Mouse (Mus musculus): Measurements from ENCODE around the gene Rcan2. TPM values are rescaled to one million over a fixed set of nuclear protein-coding genes. Genes with fewer than 3 reads are reported as not detected.
A peak's percentile ranks its signal among the peaks of the same experiment; 100 is the strongest.

The Rcan2 gene
- total and polyA plus RNA-seq, 2 experiments from 2014 or later, result 50.0 to 69.8 TPM

- peak; percentile 99 for ATAC-seq
- 0 out of 2 replicates have a peak, but pooled peaks have one; percentile 8 for TF ChIP-seq CTCF (IDR thresholded peaks at IDR 0.05; ENCODE audit: low read depth)
- Histone ChIP-seq H3K27me3 (ENCODE audit: insufficient read depth, low read length) (no peaks in the 10 kb centered on the region), H3K4me1 (ENCODE audit: insufficient read depth) (peaks cover 4% of the 10 kb centered on the region), H3K36me3 (ENCODE audit: insufficient read depth) (peaks cover 24% of the 10 kb centered on the region), H3K9me3 (ENCODE audit: low read length) (no peaks in the 10 kb centered on the region), H3K27ac (ENCODE audit: low read depth, low read length) (peak within 1 kb of the TSS; percentile 94), H3K9ac (peak within 1 kb of the TSS; percentile 76), H3K4me2 (ENCODE audit: low read depth) (peak within 1 kb of the TSS; percentile 65), H3K4me3 (ENCODE audit: low read depth, low read length) (peak within 1 kb of the TSS; percentile 65)
- WGBS, result 1% methylated on average over 30 of the region's 31 CpGs
- DNase-seq, result peak; percentile 95
These were observed 277.6 kb downstream of the Rcan2 start, which contains the start of gene Enpp5 for GRCm38 (mm10) chr17:44078631-44079350. TSS of gene Enpp5 (plus strand) at chr17:44078813.

- H3K9me3 ChIP-seq (ENCODE audit: low read length), result no peaks in the 10 kb centered on the region
- ATAC-seq, result no peak
- H3K9ac ChIP-seq, result no peak overlapping the region
- no peak overlapping the region for H3K4me3 ChIP-seq (ENCODE audit: low read depth, low read length)
- peaks cover 43% of the 10 kb centered on the region for H3K36me3 ChIP-seq (ENCODE audit: insufficient read depth)
- no peak for DNase-seq
- no peak for TF ChIP-seq CTCF (IDR thresholded peaks at IDR 0.05; ENCODE audit: low read depth)
- H3K4me2 ChIP-seq (ENCODE audit: low read depth), result no peak overlapping the region
- WGBS, result 93% methylated on average over 4 of the region's 4 CpGs
- no peaks in the 10 kb centered on the region for H3K27me3 ChIP-seq (ENCODE audit: insufficient read depth, low read length)
- no peak overlapping the region for H3K27ac ChIP-seq (ENCODE audit: low read depth, low read length)
- H3K4me1 ChIP-seq (ENCODE audit: insufficient read depth), result peaks cover 2% of the 10 kb centered on the region
These were observed 282.0 kb downstream of the Rcan2 start for GRCm38 (mm10) chr17:44083156-44083555.

- H3K27me3 ChIP-seq (ENCODE audit: insufficient read depth, low read length), result no peaks in the 10 kb centered on the region
- no peak overlapping the region for H3K4me2 ChIP-seq (ENCODE audit: low read depth)
- TF ChIP-seq CTCF (IDR thresholded peaks at IDR 0.05; ENCODE audit: low read depth), result no peak
- DNase-seq (no peak), ATAC-seq (no peak)
- H3K4me1 ChIP-seq (ENCODE audit: insufficient read depth), result no peaks in the 10 kb centered on the region
- H3K9me3 ChIP-seq (ENCODE audit: low read length), result no peaks in the 10 kb centered on the region
- no peak overlapping the region for H3K27ac ChIP-seq (ENCODE audit: low read depth, low read length)
- no peak overlapping the region for H3K9ac ChIP-seq
- peaks cover 34% of the 10 kb centered on the region for H3K36me3 ChIP-seq (ENCODE audit: insufficient read depth)
- WGBS, result 95% methylated on average over 3 of the region's 3 CpGs
- no peak overlapping the region for H3K4me3 ChIP-seq (ENCODE audit: low read depth, low read length)
These were observed 287.1 kb downstream of the Rcan2 start for GRCm38 (mm10) chr17:44088226-44088625.

Other genes with a start within 250 kb of the Rcan2 start
- 26.8 and 33.7 TPM in 2 replicates for gene Pla2g7, start 233.3 kb upstream of the Rcan2 start, total RNA-seq (2014; rRNA removed)
- gene Pla2g7, start 233.3 kb upstream of the Rcan2 start, polyA plus RNA-seq (2015; fragmentation: Nextera tagmentation; extraction: Ambion mirVana), result 33.0 and 76.9 TPM in 2 replicates
- gene Tdrd6, start 171.1 kb upstream of the Rcan2 start, total RNA-seq (2014; rRNA removed), result 1.2 and 2.0 TPM in 2 replicates
- gene Tdrd6, start 171.1 kb upstream of the Rcan2 start, polyA plus RNA-seq (2015; fragmentation: Nextera tagmentation; extraction: Ambion mirVana), result 0.19 and 1.2 TPM in 2 replicates
- gene Slc25a27, start 134.1 kb upstream of the Rcan2 start, total RNA-seq (2014; rRNA removed), result 48.6 and 61.8 TPM in 2 replicates
- 28.0 and 54.3 TPM in 2 replicates for gene Slc25a27, start 134.1 kb upstream of the Rcan2 start, polyA plus RNA-seq (2015; fragmentation: Nextera tagmentation; extraction: Ambion mirVana)
- gene Cyp39a1, start 133.9 kb upstream of the Rcan2 start, total RNA-seq (2014; rRNA removed), result 1.2 and 1.7 TPM in 2 replicates
- gene Cyp39a1, start 133.9 kb upstream of the Rcan2 start, polyA plus RNA-seq (2015; fragmentation: Nextera tagmentation; extraction: Ambion mirVana), result 7.7 and 8.9 TPM in 2 replicates